Mouse (Mus musculus) subcutaneous adipose tissue, adult 2 months (tissue): ENCODE data around the gene Hist2h3c1. TPM values are rescaled to one million over a fixed set of nuclear protein-coding genes. Genes with fewer than 3 reads are reported as not detected.

Source experiments
- polyA plus RNA-seq: library from polyadenylated mRNA; depleted of rRNA; stranded (reverse); fragments of >200 nt; gene quantifications from 2 replicates; pipeline ENCODE4 v1.2.3, GENCODE M21; 2012; ENCODE audit warnings: low replicate concordance; rRNA removed

Gene Hist2h3c1
- not detected in 2 replicates for polyA plus RNA-seq

GRCm38 (mm10) chr3:96246427-96246856, at the start of gene Hist2h3c1:
TSS of gene Hist2h3c1 (plus strand) at chr3:96246685.

GRCm38 (mm10) chr3:96219661-96220130, 26.8 kb upstream of the Hist2h3c1 start, which contains the start of the genes Bola1 and Hist2h2ab:
TSS of gene Bola1 (minus strand) at chr3:96219709.
TSS of gene Hist2h2ab (plus strand) at chr3:96219865.

GRCm38 (mm10) chr3:96220765-96221639, 25.5 kb upstream of the Hist2h3c1 start, which contains the start of the genes Hist2h2ac and Hist2h2be:
TSS of gene Hist2h2ac (minus strand) at chr3:96220880.
TSS of gene Hist2h2be (plus strand) at chr3:96221119.

DNA sequence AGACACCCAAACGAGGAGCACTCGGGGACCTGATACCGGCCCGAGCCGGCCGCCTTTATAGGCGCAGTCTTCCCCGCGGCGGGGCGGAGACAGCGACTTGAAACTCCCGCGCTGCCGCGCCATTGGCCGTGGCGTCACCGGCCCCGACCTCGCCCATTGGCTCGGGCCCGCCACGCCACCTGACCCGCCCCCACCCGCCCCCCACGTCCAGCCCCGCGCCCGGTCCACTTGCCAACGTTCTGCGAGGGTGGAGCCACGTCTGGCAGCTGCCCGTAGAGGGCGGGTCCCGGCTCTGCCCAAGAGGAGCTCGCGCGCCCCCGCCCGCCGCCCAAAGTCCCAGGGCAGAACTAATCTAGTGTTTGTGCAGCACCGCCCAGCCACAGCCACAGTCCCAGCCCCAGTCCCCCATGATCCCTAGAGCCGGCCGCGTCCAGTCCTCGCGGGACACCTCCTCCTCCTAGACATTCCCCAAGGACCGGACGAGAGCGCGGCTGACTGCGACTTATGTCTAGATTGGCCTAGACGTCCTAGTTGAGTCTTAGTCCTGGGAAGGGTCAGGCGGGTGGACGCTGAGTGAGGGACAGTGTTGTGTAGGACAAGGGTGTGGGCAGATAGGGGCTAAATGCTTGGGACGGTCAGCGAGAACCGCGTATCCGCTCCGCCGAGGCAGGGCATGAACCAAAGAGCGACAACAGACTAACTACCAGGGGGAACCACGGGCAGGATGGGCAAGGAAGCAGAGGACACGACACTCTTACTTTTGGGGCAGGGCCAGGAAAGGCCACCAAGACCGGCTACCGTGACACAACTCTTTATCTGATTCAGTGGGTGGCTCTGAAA, 7.3 kb upstream of the Hist2h3c1 start, which contains the start of gene Hist2h3c2:
Hist2h3c2 (minus strand) TSS at position 174 of the 840 bp plus-strand sequence.

DNA sequence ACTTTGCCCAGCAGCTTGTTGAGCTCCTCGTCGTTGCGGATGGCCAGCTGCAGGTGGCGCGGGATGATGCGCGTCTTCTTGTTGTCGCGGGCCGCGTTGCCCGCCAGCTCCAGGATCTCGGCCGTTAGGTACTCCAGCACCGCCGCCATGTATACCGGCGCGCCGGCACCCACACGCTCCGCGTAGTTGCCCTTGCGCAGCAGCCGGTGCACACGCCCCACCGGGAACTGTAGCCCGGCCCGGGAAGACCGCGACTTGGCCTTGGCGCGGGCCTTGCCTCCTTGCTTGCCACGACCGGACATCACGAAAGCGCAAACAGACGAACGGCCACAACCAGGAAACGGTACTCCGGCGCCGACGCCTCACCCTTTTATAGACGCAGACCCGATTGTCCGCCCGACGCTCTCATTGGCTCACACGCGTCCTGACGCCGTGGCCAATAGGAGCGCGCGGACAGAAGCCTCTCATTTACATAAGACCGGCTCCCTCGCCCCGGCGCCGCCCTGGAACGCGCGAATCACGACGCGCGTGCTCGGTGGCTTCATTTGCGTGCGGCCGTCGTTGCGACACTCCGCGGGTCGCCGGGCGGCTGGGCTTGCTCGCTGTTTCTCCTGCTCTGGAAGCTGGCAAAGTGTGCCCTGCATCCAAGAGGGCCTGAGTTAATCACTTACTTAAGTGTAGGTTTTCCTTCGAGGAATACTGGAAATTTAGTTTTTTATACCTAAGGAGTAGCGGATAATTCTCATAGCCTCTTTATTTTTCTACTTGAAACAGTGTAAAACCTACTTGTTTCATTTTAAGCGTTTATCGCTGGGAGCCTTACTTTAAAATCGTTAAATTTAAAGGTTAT, 6.3 kb upstream of the Hist2h3c1 start, which contains the start of gene Hist2h2aa2:
Hist2h2aa2 (minus strand) TSS at position 328 of the 850 bp plus-strand sequence.

GRCm38 (mm10) chr3:96245003-96245886, 1.2 kb upstream of the Hist2h3c1 start, which contains the start of gene Hist2h2aa1:
TSS of gene Hist2h2aa1 (plus strand) at chr3:96245497.

GRCm38 (mm10) chr3:96262979-96263550, 16.6 kb downstream of the Hist2h3c1 start, which contains the start of gene Hist2h4:
TSS of gene Hist2h4 (minus strand) at chr3:96263311.

GRCm38 (mm10) chr3:96268051-96268775, 21.7 kb downstream of the Hist2h3c1 start, which contains the start of gene Hist2h3b:
TSS of gene Hist2h3b (plus strand) at chr3:96268654.

GRCm38 (mm10) chr3:96269511-96270474, 23.3 kb downstream of the Hist2h3c1 start, which contains the start of gene Hist2h2bb:
TSS of gene Hist2h2bb (plus strand) at chr3:96269752.

DNA sequence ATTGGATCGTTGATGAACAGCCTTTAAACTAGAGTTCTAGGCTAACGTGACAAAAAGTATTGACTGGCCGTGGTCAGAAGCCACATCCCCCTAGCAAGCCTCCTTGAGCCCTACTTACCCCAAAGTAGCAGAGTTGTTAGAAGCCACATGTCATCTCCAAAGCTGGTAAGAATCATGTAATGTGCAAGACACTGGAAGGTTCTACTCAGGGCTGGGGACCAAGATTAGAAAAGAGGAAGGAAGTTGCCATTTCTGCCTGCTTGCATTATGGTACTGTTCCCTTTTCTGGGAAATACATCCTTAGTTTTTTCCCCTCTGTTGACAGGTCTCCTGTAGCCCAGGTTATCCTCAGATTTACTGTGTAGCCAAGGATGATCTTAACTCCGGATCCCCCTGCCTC, 47.3 kb downstream of the Hist2h3c1 start, which contains the start of gene Fcgr1:
Fcgr1 (minus strand) TSS at position 183 of the 400 bp plus-strand sequence.

Other genes with a start within 250 kb of the Hist2h3c1 start
- 6.9 and 8.3 TPM in 2 replicates for gene Vps45, start 188.2 kb upstream of the Hist2h3c1 start, polyA plus RNA-seq
- gene Otud7b, start 142.2 kb upstream of the Hist2h3c1 start, polyA plus RNA-seq, result 9.3 and 15.2 TPM in 2 replicates
- 21.6 and 30.8 TPM in 2 replicates for gene Mtmr11, start 84.7 kb upstream of the Hist2h3c1 start, polyA plus RNA-seq
- gene Sf3b4, start 74.4 kb upstream of the Hist2h3c1 start, polyA plus RNA-seq, result 42.2 and 80.9 TPM in 2 replicates
- 1.5 and 9.7 TPM in 2 replicates for gene Sv2a, start 65.5 kb upstream of the Hist2h3c1 start, polyA plus RNA-seq
- gene Bola1, start 27.0 kb upstream of the Hist2h3c1 start, polyA plus RNA-seq, result 55.8 and 58.3 TPM in 2 replicates
- gene Hist2h2ab, start 26.8 kb upstream of the Hist2h3c1 start, polyA plus RNA-seq, result 3.5 TPM in 1 of 2 replicates, not detected in the other
- 1.6 and 9.3 TPM in 2 replicates for gene Hist2h2ac, start 25.8 kb upstream of the Hist2h3c1 start, polyA plus RNA-seq
- 4.4 and 6.0 TPM in 2 replicates for gene Hist2h2be, start 25.6 kb upstream of the Hist2h3c1 start, polyA plus RNA-seq
- gene Hist2h3c2, start 7.6 kb upstream of the Hist2h3c1 start, polyA plus RNA-seq, result 33.9 and 43.2 TPM in 2 replicates
- 97.9 and 418 TPM in 2 replicates for gene Hist2h2aa2, start 6.4 kb upstream of the Hist2h3c1 start, polyA plus RNA-seq
- gene Hist2h2aa1, start 1.2 kb upstream of the Hist2h3c1 start, polyA plus RNA-seq, result 300 and 841 TPM in 2 replicates
- 1.4 and 5.8 TPM in 2 replicates for gene Hist2h4, start 16.6 kb downstream of the Hist2h3c1 start, polyA plus RNA-seq
- 7.6 and 40.3 TPM in 2 replicates for gene Hist2h3b, start 22.0 kb downstream of the Hist2h3c1 start, polyA plus RNA-seq
- 0.57 and 1.7 TPM in 2 replicates for gene Hist2h2bb, start 23.1 kb downstream of the Hist2h3c1 start, polyA plus RNA-seq
- gene Fcgr1, start 47.3 kb downstream of the Hist2h3c1 start, polyA plus RNA-seq, result 3.7 and 10.2 TPM in 2 replicates
- not detected in 2 replicates for gene BC107364, start 205.6 kb downstream of the Hist2h3c1 start, polyA plus RNA-seq